Mouse (Mus musculus) heart, adult 11 months (tissue): ENCODE data around the gene Fam160a1.

Source experiments
- DNase-seq: peaks from one replicate; pipeline ENCODE4 v3.0.0; 2022

Gene Fam160a1

GRCm38 (mm10) chr3:85817191-85817590, at the start of gene Fam160a1:
Gene Fam160a1, minus strand, starts transcription at chr3:85817291.
- no peak for DNase-seq

GRCm38 (mm10) chr3:85863996-85864395, 46.9 kb upstream of the Fam160a1 start:
- DNase-seq = peak; percentile 83

GRCm38 (mm10) chr3:85862886-85863285, 45.8 kb upstream of the Fam160a1 start:
- peak; percentile 74 for DNase-seq

GRCm38 (mm10) chr3:85860996-85861395, 43.9 kb upstream of the Fam160a1 start:
- peak; percentile 31 for DNase-seq

GRCm38 (mm10) chr3:85859311-85859710, 42.2 kb upstream of the Fam160a1 start:
- no peak for DNase-seq

GRCm38 (mm10) chr3:85858140-85859135, 41.3 kb upstream of the Fam160a1 start:
- DNase-seq = peak; percentile 94

GRCm38 (mm10) chr3:85857083-85857482, 40.0 kb upstream of the Fam160a1 start:
- DNase-seq = no peak

GRCm38 (mm10) chr3:85855947-85856346, 38.9 kb upstream of the Fam160a1 start:
- no peak for DNase-seq

GRCm38 (mm10) chr3:85855043-85855442, 38.0 kb upstream of the Fam160a1 start:
- DNase-seq = no peak

- DNase-seq = peak; percentile 46
These were observed 37.1 kb upstream of the Fam160a1 start for GRCm38 (mm10) chr3:85854143-85854542.

- DNase-seq = peak; percentile 36
These were observed 36.6 kb upstream of the Fam160a1 start for GRCm38 (mm10) chr3:85853715-85854114.

GRCm38 (mm10) chr3:85850079-85850478, 33.0 kb upstream of the Fam160a1 start:
- DNase-seq = no peak

- no peak for DNase-seq
These were observed 29.2 kb upstream of the Fam160a1 start for GRCm38 (mm10) chr3:85846316-85846715.

- DNase-seq = no peak
These were observed 28.2 kb upstream of the Fam160a1 start for GRCm38 (mm10) chr3:85845341-85845740.

GRCm38 (mm10) chr3:85842881-85843218, 25.8 kb upstream of the Fam160a1 start:
- peak; percentile 88 for DNase-seq

- no peak for DNase-seq
These were observed 25.2 kb upstream of the Fam160a1 start for GRCm38 (mm10) chr3:85842177-85842880.

GRCm38 (mm10) chr3:85841454-85842176, 24.5 kb upstream of the Fam160a1 start:
- DNase-seq = no peak

GRCm38 (mm10) chr3:85833627-85834026, 16.5 kb upstream of the Fam160a1 start:
- no peak for DNase-seq

GRCm38 (mm10) chr3:85832490-85833155, 15.5 kb upstream of the Fam160a1 start:
- no peak for DNase-seq

- DNase-seq = no peak
These were observed 14.7 kb upstream of the Fam160a1 start for GRCm38 (mm10) chr3:85831785-85832184.

GRCm38 (mm10) chr3:85829047-85829446, 12.0 kb upstream of the Fam160a1 start:
- DNase-seq = no peak

- DNase-seq = no peak
These were observed 10.7 kb upstream of the Fam160a1 start for GRCm38 (mm10) chr3:85827815-85828214.

GRCm38 (mm10) chr3:85827283-85827682, 10.2 kb upstream of the Fam160a1 start:
- DNase-seq = peak; percentile 93
